Mouse (Mus musculus) adrenal gland, adult (tissue): Measurements from ENCODE around the gene Prm3.
A peak's percentile ranks its signal among the peaks of the same experiment; 100 is the strongest.

ENCODE experiments used
- DNase-seq, 2 experiments: peaks; one replicate each; pipeline ENCODE4 v3.0.0; 2022 to 2023; ENCODE audit warnings: low spot score in 1 of 2; ENCODE audit not compliant: inconsistent age in 2 of 2

Prm3 gene

DNA sequence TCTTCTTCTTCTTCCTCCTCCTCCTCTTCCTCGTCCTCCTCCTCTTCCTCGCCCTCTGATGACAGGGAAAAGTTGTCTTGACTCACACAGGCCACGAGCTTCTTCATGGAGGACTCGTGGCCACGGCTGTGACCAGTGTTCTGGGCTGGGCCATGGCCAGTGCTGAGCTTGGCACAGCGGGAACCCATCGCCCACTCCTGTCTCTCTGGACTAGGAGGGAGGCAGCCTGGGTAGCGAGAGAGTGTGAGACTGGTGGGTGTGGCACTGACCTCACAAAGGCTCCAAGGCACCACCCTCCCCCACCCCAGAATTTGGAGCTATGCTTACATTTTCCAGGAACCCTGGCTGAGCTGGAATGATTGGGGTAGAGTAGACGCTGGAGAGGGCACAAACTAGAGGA is at the start of gene Prm3:
Prm3 (minus strand) TSS at position 213 of the 400 bp plus-strand sequence.
- DNase-seq, result no peak

- DNase-seq, result no peak
These were observed 49.3 kb upstream of the Prm3 start for GRCm38 (mm10) chr16:10840018-10840417.

- DNase-seq, result no peak
These were observed 48.0 kb upstream of the Prm3 start for GRCm38 (mm10) chr16:10838487-10839245.

GRCm38 (mm10) chr16:10837903-10838302 is 47.2 kb upstream of the Prm3 start:
- no peak for DNase-seq

DNA sequence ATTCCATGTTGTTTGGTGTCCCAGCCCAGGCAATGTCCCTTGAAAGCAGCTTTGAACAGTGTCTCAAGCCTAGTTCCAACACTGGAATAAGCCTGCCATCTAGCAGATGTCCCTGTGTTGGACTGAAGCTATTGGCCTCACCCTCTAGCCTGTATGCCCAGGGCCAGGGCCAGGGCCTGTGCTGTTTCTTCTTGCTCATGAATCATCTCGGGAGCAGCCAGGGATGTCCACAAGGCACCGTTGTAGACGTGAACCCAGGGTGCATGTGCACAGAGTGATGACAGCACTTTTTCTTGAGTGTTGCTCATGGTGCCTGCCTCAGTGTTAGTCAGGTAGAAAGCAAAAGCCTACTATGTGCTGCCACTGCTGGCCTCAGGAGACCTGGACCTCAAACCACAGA is 46.5 kb upstream of the Prm3 start:
- peak in 1 of 2 experiments; percentile 61 for DNase-seq

DNA sequence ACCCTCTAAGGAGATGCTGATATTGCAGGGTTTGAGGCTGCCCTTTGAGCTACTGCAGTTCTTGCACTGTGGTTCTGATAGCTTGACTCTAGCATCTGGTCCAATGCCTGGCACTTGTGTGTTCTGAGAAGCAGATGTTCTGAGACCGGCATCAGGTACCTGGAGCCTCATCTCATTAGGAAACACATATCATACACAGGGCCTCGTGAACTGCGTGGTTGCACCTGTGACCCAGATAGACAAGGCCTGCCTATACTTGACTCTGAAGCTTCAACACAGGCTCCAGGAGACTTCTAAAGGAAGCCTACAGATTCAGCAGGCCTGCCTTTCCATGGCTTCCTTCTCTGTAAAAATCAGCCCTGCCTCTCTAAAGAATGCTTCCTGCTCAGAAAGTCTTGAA is 45.7 kb upstream of the Prm3 start:
- DNase-seq, result peak in 1 of 2 experiments; percentile 17

GRCm38 (mm10) chr16:10834911-10835587 is 44.3 kb upstream of the Prm3 start, which contains the start of gene Rmi2:
TSS of gene Rmi2 (plus strand) at chr16:10835059.
- DNase-seq, result peak; percentile 88 to 94

GRCm38 (mm10) chr16:10834542-10834910 is 43.8 kb upstream of the Prm3 start:
- no peak for DNase-seq

GRCm38 (mm10) chr16:10828461-10828805 is 37.7 kb upstream of the Prm3 start:
- DNase-seq, result no peak

DNA sequence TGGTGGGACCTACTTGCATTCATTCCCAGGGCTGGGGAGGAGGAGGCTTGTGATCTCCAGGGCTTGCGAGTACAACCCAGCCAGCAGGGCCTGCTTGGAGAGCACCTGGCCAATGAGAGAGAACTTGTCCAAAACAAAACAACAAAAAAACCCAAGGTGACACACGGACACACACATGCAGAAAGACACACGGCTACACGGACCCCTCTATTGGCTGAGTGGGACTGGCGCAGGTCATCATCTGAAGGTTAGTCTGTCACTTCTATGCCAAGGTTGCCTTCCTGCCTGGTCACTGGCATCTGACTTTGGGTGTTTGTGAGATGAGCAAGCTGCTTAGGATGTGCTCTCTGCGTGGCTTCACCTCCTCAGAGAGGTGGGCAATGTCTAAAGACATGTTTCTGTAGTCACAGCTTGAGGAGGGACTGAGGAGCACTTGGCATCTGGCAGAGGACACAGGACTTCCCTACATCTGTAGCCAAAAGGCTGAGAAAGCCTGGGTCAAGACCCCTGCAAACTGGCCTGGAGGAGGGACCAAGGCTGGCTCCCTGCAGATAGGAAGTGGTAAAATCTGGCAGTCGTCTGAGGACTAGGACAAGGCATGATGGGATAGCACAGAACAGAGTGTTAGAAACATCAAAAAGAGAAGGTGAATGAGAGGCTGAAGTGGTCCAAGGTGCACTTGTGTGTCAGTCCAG is 37.2 kb upstream of the Prm3 start:
- DNase-seq, result no peak

DNA sequence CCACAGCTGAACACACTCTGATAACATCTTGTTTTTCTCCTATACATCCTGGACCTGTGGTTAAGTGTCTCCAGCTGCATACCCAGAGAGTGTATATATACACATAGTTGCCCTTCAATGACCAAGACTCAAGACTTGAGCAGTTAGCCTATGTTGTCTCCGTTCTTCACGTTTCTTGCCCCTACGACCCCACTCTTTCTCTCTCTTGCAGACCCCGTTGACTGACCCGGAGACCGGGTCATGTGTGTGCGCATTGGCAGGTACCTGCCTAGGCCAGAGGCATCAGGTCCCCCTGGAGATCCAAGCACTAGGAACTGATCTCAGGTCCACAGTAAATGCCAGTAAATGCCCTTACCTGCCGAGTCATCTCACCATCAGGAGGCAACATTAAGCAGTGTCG is 36.6 kb upstream of the Prm3 start:
- no peak for DNase-seq

DNA sequence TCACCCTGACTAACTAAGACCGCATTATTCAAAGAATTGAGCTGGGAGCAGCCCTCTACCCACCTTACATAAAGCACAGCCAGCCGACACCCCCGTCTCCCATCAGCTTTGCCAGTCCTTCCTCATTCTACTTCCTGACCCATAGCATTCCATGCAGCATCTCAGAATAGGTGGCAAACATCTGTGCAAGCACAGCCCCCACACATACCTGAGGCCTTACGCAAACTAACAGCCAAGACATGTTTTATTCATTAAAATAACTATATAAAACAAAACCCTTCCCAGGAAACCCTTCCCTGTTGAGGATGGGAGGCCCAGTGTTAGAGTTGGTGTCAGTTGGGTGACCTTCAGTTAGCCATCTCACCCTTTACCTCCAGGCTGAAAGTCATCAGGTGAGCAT is 35.1 kb upstream of the Prm3 start:
- DNase-seq, result no peak

- no peak for DNase-seq
These were observed 33.8 kb upstream of the Prm3 start for GRCm38 (mm10) chr16:10824536-10824935.

DNA sequence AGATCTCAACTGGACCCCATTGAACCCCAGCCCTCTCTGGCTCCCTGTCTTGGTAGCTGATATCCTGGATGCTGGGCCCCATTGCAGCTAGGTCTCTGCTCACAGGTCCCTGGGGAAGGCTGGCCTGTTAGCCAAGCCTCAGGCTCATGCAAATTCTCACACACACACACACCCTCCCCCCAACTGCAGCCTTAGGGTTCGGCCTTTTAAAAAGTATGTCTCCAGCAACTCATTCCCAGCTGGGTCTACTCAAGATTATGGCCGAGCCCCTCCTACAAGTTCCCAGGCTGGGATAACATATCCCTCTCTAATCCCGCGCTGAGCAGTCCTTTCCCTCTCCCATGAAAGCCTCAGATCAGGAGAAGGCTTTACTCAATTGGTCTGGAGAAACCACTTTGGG is 30.7 kb upstream of the Prm3 start:
- no peak for DNase-seq

- no peak for DNase-seq
These were observed 29.3 kb upstream of the Prm3 start for GRCm38 (mm10) chr16:10819966-10820365.

GRCm38 (mm10) chr16:10818579-10819135 is 27.9 kb upstream of the Prm3 start:
- no peak for DNase-seq

GRCm38 (mm10) chr16:10814864-10815263 is 24.1 kb upstream of the Prm3 start:
- peak; percentile 41 to 77 for DNase-seq

- DNase-seq, result no peak
These were observed 23.0 kb upstream of the Prm3 start for GRCm38 (mm10) chr16:10813726-10814125.

DNA sequence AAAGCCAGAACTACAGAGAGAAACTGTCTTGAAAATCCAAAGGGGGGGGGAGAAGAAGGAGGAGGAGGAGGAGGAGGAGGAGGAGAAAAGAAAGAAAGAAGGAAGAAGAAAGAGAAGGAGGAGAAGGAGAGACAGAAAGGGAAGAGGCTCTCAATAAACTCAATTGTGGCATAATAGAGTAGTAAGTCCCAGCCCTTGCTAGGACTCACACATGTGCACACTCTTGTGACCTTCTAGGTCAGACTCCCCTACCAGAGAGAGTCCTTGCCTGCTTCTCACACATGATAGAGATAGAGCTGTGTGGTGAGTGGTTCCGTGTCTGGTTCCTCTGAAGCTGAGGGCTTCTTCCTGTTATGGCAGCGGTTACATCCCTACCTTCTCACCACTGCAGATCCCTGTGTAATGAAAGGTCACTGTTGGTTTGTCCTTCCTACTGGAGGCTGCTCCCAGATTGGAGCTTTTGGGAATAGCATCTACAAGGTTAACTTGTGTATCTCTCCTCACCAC is 22.2 kb upstream of the Prm3 start, which contains the start of gene Gm11172:
Gm11172 (plus strand) TSS at position 51 of the 507 bp plus-strand sequence.
- no peak for DNase-seq

GRCm38 (mm10) chr16:10810376-10810775 is 19.7 kb upstream of the Prm3 start:
- no peak for DNase-seq

- no peak for DNase-seq
These were observed 15.2 kb upstream of the Prm3 start, which contains the start of gene Prm1 for GRCm38 (mm10) chr16:10805789-10806527. TSS of gene Prm1 (minus strand) at chr16:10805839.
